In genomic region chr6:24905101-24905500, GRCm38 (mm10) we compare ENCODE assay signal across 25 mouse cellular contexts. TPM values are rescaled to one million over a fixed set of nuclear protein-coding genes. Genes with fewer than 3 reads are reported as not detected.
DNase-seq lines count a peak whose midpoint lies in the region; ATAC-seq and TF ChIP-seq lines count a peak whose summit lies in the region.
"Had no signal": no experiment of that assay in that cellular context is flagged by ENCODE, and none has a peak within 500 bp of the region (broad histone marks: within the 10 kb centered on the region; RNA-seq: fewer than 3 reads in every experiment).

No protein-coding gene starts in this region.

- TF ChIP-seq POLR2A in kidney, adult 2 months (IDR thresholded peaks at IDR 0.05; ENCODE audit: low read depth, low read length): no peak

- H3K4me2 ChIP-seq in kidney, postnatal 0 days (ENCODE audit: low read length): no peak overlapping the region
- H3K4me2 ChIP-seq: embryonic facial prominence, embryonic 13.5 days; embryonic facial prominence, embryonic 15.5 days; forebrain, embryonic 12.5 days had no signal

- H3K9ac ChIP-seq in kidney, postnatal 0 days (ENCODE audit: low read depth, low read length): no peak overlapping the region
- H3K9ac ChIP-seq: embryonic facial prominence, embryonic 13.5 days; embryonic facial prominence, embryonic 15.5 days; forebrain, embryonic 12.5 days had no signal

- H3K4me3 ChIP-seq in kidney, adult 2 months (ENCODE audit: insufficient read depth, low read depth, low read length): no peak overlapping the region
- H3K4me3 ChIP-seq in kidney, postnatal 0 days (replicated peaks; ENCODE audit: low read depth, low read length): no peak overlapping the region
- H3K4me3 ChIP-seq: embryonic facial prominence, embryonic 13.5 days; embryonic facial prominence, embryonic 15.5 days; erythroblast, embryonic 14.5 days; forebrain, embryonic 10.5 days; forebrain, embryonic 12.5 days had no signal

- H3K36me3 ChIP-seq in kidney, adult 2 months (ENCODE audit: control insufficient read depth, insufficient read depth, low read length): no peaks in the 10 kb centered on the region
- H3K36me3 ChIP-seq in kidney, postnatal 0 days (ENCODE audit: insufficient read depth, low read length): no peaks in the 10 kb centered on the region
- H3K36me3 ChIP-seq: embryonic facial prominence, embryonic 13.5 days; embryonic facial prominence, embryonic 15.5 days; forebrain, embryonic 10.5 days; forebrain, embryonic 12.5 days had no signal

- peaks cover 3% of the 10 kb centered on the region; the same call in 1 of the 2 replicates for H3K4me1 ChIP-seq in kidney, adult 2 months (ENCODE audit: control insufficient read depth, insufficient read depth, low read length)
- no peaks in the 10 kb centered on the region for H3K4me1 ChIP-seq in kidney, postnatal 0 days (replicated peaks; ENCODE audit: insufficient read depth, low read length)
- H3K4me1 ChIP-seq: embryonic facial prominence, embryonic 13.5 days; embryonic facial prominence, embryonic 15.5 days; forebrain, embryonic 10.5 days; forebrain, embryonic 12.5 days had no signal

- TF ChIP-seq CTCF in kidney, adult 2 months (conservative IDR thresholded peaks at IDR 0.05; ENCODE audit: insufficient read depth, insufficient read length, low read depth, low read length): no peak
- TF ChIP-seq CTCF in kidney, postnatal 0 days (IDR thresholded peaks at IDR 0.05; ENCODE audit: low read depth): no peak

- peak overlapping the region; percentile 89 for H3K27ac ChIP-seq in kidney, adult 2 months (ENCODE audit: insufficient read depth, low read depth, low read length)
- H3K27ac ChIP-seq in kidney, postnatal 0 days: no peak overlapping the region
- H3K27ac ChIP-seq: embryonic facial prominence, embryonic 13.5 days; embryonic facial prominence, embryonic 15.5 days; forebrain, embryonic 10.5 days; forebrain, embryonic 12.5 days had no signal

- 51% methylated on average over 3 of the region's 3 CpGs for WGBS in kidney, adult 2 months
- WGBS in kidney, postnatal 0 days: 74% methylated on average over 3 of the region's 3 CpGs

- H3K9me3 ChIP-seq in kidney, postnatal 0 days (replicated peaks; ENCODE audit: low read length): no peaks in the 10 kb centered on the region
- H3K9me3 ChIP-seq: embryonic facial prominence, embryonic 13.5 days; embryonic facial prominence, embryonic 15.5 days; forebrain, embryonic 10.5 days; forebrain, embryonic 12.5 days had no signal

- peak; percentile 51 for DNase-seq in kidney, adult 2 months
- DNase-seq in kidney, adult 18-20 months: no peak
- DNase-seq in kidney, postnatal 0 days (ENCODE audit: low spot score): peak; percentile 4
- DNase-seq in kidney, postnatal 36 days: no peak
- no peak for DNase-seq in B cell, adult 2 months
- DNase-seq: adrenal gland, adult 2 months; adrenal gland, postnatal 10 days; adrenal gland, postnatal 25 days; cerebellum, adult 11 months; cerebellum, adult 18-20 months; cerebellum, adult 8-10 months; cerebellum, adult 9-11 months; cerebellum, postnatal 14 days; cerebellum, postnatal 36 days; embryo, embryonic 11 days had no signal

- H3K27me3 ChIP-seq in kidney, adult 2 months (replicated peaks; ENCODE audit: control insufficient read depth, insufficient read depth, low read length): no peaks in the 10 kb centered on the region
- H3K27me3 ChIP-seq in kidney, postnatal 0 days (ENCODE audit: insufficient read depth, low read length): no peaks in the 10 kb centered on the region
- H3K27me3 ChIP-seq: embryonic facial prominence, embryonic 13.5 days; embryonic facial prominence, embryonic 15.5 days; forebrain, embryonic 12.5 days had no signal

- ATAC-seq in kidney, postnatal 0 days (replicated peaks; ENCODE audit: low FRiP score, low read depth): peak; percentile 61; the same call in 1 of the 2 replicates
- ATAC-seq: forebrain, embryonic 14.5 days; forebrain, embryonic 16.5 days had no signal

RNA-seq across cellular contexts. Expression of gene Hyal5, which starts 47.3 kb away (rescaled TPM):
- not detected in 2 replicates for polyA plus RNA-seq in kidney, adult 2 months (2012; rRNA removed)
- polyA plus RNA-seq in kidney, postnatal 0 days (2015; fragmentation: Nextera tagmentation; extraction: Ambion mirVana): not detected in 2 replicates
- polyA plus RNA-seq: adrenal gland, adult 2 months; brain, embryonic 14.5 days; C2C12; embryonic facial prominence, embryonic 11.5 days; embryonic facial prominence, embryonic 13.5 days; embryonic facial prominence, embryonic 15.5 days; erythroblast, embryonic 14.5 days; forebrain, embryonic 10.5 days; forebrain, embryonic 12.5 days; forebrain, embryonic 14.5 days; forebrain, embryonic 16.5 days had no signal

RNA-seq across cellular contexts. Expression of gene Tmem229a, which starts 51.0 kb away (rescaled TPM):
- polyA plus RNA-seq in kidney, adult 2 months (2012; rRNA removed): 50.4 and 61.1 TPM in 2 replicates
- 17.3 and 20.8 TPM in 2 replicates for polyA plus RNA-seq in kidney, postnatal 0 days (2015; fragmentation: Nextera tagmentation; extraction: Ambion mirVana)
- polyA plus RNA-seq: C2C12; erythroblast, embryonic 14.5 days had no signal

Comparison
In these comparisons a context has a peak if more than half of its experiments do, and no peak if none do; other contexts are left out.
1. DNase-seq: peak in kidney, adult 2 months (single experiment) and kidney, postnatal 0 days (single experiment); none in kidney, adult 18-20 months (single experiment), kidney, postnatal 36 days (0 of 2) and B cell, adult 2 months (0 of 2).